Mouse (Mus musculus) liver, adult 2 months (tissue): ENCODE measurements around the gene Gm11634. TPM values are rescaled to one million over a fixed set of nuclear protein-coding genes. Genes with fewer than 3 reads are reported as not detected.
A peak's percentile ranks its signal among the peaks of the same experiment; 100 is the strongest.
"Not testable (repeated sequence)": the region's sequence is repeated elsewhere in the genome, so short reads cannot be mapped to it uniquely, and the experiment has no call there.

Source experiments
- DNase-seq: peaks from one replicate; pipeline ENCODE4 v3.0.0-alpha.2; 2011; ENCODE audit warnings: low read depth, low spot score; ENCODE audit errors: extremely low read depth
- H3K27ac ChIP-seq: fragments of 200-500 bp; replicated peaks from 2 replicates; pipeline ENCODE4 v1.5.1; 2012; ENCODE audit warnings: low read depth, mild to moderate bottlenecking, control low read depth, inconsistent platforms, low read length; ENCODE audit not compliant: insufficient read depth
- H3K27me3 ChIP-seq: fragments of 200-500 bp; 2 replicates; pipeline ENCODE4 v1.6.1; 2012; ENCODE audit warnings: mild to moderate bottlenecking, moderate library complexity, low read length, inconsistent platforms; ENCODE audit not compliant: control insufficient read depth, insufficient read depth
- H3K36me3 ChIP-seq: fragments of 200-500 bp; 2 replicates; pipeline ENCODE4 v1.6.1; 2012; ENCODE audit warnings: low read length, inconsistent platforms; ENCODE audit not compliant: control insufficient read depth, insufficient read depth
- H3K4me1 ChIP-seq: fragments of 200-500 bp; 2 replicates; pipeline ENCODE4 v1.6.1; 2011; ENCODE audit warnings: low read length; ENCODE audit not compliant: control insufficient read depth, insufficient read depth
- H3K4me3 ChIP-seq: fragments of 200-500 bp; 2 replicates; pipeline ENCODE4 v1.5.1; 2011; ENCODE audit warnings: low read depth, mild to moderate bottlenecking, control low read depth, low read length, moderate library complexity; ENCODE audit not compliant: insufficient read depth
- H3K79me2 ChIP-seq: fragments of 200-500 bp; 2 replicates; pipeline ENCODE4 v1.6.1; 2012; ENCODE audit warnings: inconsistent platforms, mild to moderate bottlenecking, low read length, moderate library complexity; ENCODE audit not compliant: control insufficient read depth, insufficient read depth
- H3K9ac ChIP-seq: fragments of 200-500 bp; 2 replicates; pipeline ENCODE4 v1.6.1; 2012; ENCODE audit warnings: low read depth, mild to moderate bottlenecking, control low read depth, inconsistent platforms, low read length
- CTCF ChIP-seq: fragments of 200-500 bp; IDR thresholded peaks from 2 replicates; pipeline ENCODE4 v1.5.1; 2011; ENCODE audit warnings: low read depth, low read length, control low read depth
- POLR2A ChIP-seq: fragments of 200-500 bp; IDR thresholded peaks from 2 replicates; pipeline ENCODE4 v1.6.1; 2011; ENCODE audit warnings: low read length, control low read depth; ENCODE audit not compliant: insufficient read depth; ENCODE audit errors: extremely low read depth
- WGBS: fragments of 180-500 bp; shearing (Covaris S2); methylation state at CpG from one replicate; pipeline ENCODE4 v1.1.7; 2018; 5-methylcytosine and 5-hydroxymethylcytosine counted together
- polyA plus RNA-seq: library from polyadenylated mRNA; depleted of rRNA; stranded (reverse); fragments of >200 nt; gene quantifications from 2 replicates; pipeline ENCODE4 v1.2.3, GENCODE M21; 2012; rRNA removed
- total RNA-seq: library from RNA; depleted of rRNA; stranded (reverse); fragments of >200 nt; gene quantifications from 2 replicates; pipeline ENCODE4 v1.2.3, GENCODE M21; 2014; rRNA removed

Gene Gm11634
- total RNA-seq (not detected in 2 replicates), polyA plus RNA-seq (not detected in 2 replicates)

- Histone ChIP-seq H3K27me3 (no peaks in the 10 kb centered on the region), H3K79me2 (no peaks in the 10 kb centered on the region), H3K27ac (no peak within 1 kb of the TSS), H3K9ac (no peak within 1 kb of the TSS), H3K4me3 (no peak within 1 kb of the TSS), H3K36me3 (no peaks in the 10 kb centered on the region), H3K4me1 (no peaks in the 10 kb centered on the region)
- TF ChIP-seq POLR2A: no peak
- TF ChIP-seq CTCF: no peak
- WGBS: 80% methylated on average over 6 of the region's 6 CpGs
- DNase-seq: no peak
Observed at GRCm38 (mm10) chr11:101599156-101599555, at the start of gene Gm11634. TSS of gene Gm11634 (minus strand) at chr11:101599256.

- not testable (repeated sequence) for DNase-seq, H3K27ac ChIP-seq, H3K9ac ChIP-seq, H3K36me3 ChIP-seq, H3K4me1 ChIP-seq, H3K27me3 ChIP-seq, H3K79me2 ChIP-seq, H3K4me3 ChIP-seq
- 94% methylated on average over 10 of the region's 10 CpGs for WGBS
Observed at GRCm38 (mm10) chr11:101647093-101647492, 48.0 kb upstream of the Gm11634 start.

GRCm38 (mm10) chr11:101646283-101646794 is 47.3 kb upstream of the Gm11634 start:
- 9% methylated on average over 16 of the region's 16 CpGs for WGBS
- not testable (repeated sequence) for H3K4me1 ChIP-seq, H3K27me3 ChIP-seq, H3K36me3 ChIP-seq, DNase-seq, H3K79me2 ChIP-seq
- peak overlapping the region; percentile 31; the same call in 1 of the 2 replicates for H3K4me3 ChIP-seq
- H3K9ac ChIP-seq: peak overlapping the region; percentile 49
- peak overlapping the region; percentile 91 for H3K27ac ChIP-seq

- WGBS: under 1% methylated on average over 44 of the region's 56 CpGs
- Histone ChIP-seq H3K9ac (peak overlapping the region; percentile 88), H3K4me3 (peak overlapping the region; percentile 48), H3K27ac (peak overlapping the region; percentile 91)
- not testable (repeated sequence) for H3K79me2 ChIP-seq, H3K36me3 ChIP-seq, H3K27me3 ChIP-seq, H3K4me1 ChIP-seq
- peak; percentile 90 for DNase-seq
- TF ChIP-seq POLR2A: peak; percentile 35; the same call in 1 of the 2 replicates
Observed at GRCm38 (mm10) chr11:101645411-101646282, 46.6 kb upstream of the Gm11634 start.

- H3K9ac ChIP-seq, H3K4me3 ChIP-seq, H3K79me2 ChIP-seq, H3K27ac ChIP-seq, H3K36me3 ChIP-seq, H3K4me1 ChIP-seq, DNase-seq, H3K27me3 ChIP-seq: not testable (repeated sequence)
- 2% methylated on average over 4 of the region's 4 CpGs for WGBS
Observed at GRCm38 (mm10) chr11:101645043-101645410, 46.0 kb upstream of the Gm11634 start.

GRCm38 (mm10) chr11:101644591-101644990 is 45.5 kb upstream of the Gm11634 start:
- no peaks in the 10 kb centered on the region for H3K36me3 ChIP-seq

More at GRCm38 (mm10) chr11:101644591-101644990, 45.5 kb upstream of the Gm11634 start:
- no peak for DNase-seq
- 43% methylated on average over 3 of the region's 3 CpGs for WGBS
- no peak overlapping the region for H3K4me3 ChIP-seq
- no peak for TF ChIP-seq CTCF
- TF ChIP-seq POLR2A: no peak
- no peak overlapping the region for H3K27ac ChIP-seq
- H3K27me3 ChIP-seq: no peaks in the 10 kb centered on the region
- H3K9ac ChIP-seq: no peak overlapping the region
- H3K79me2 ChIP-seq: no peaks in the 10 kb centered on the region
- H3K4me1 ChIP-seq: peaks cover 4% of the 10 kb centered on the region; the same call in 1 of the 2 replicates
